Mouse (Mus musculus) small intestine, adult 2 months (tissue): Measurements from ENCODE around the gene Lyrm9. TPM values are rescaled to one million over a fixed set of nuclear protein-coding genes. Genes with fewer than 3 reads are reported as not detected.

Experiments
- H3K27ac ChIP-seq: fragments of 200-500 bp; 2 replicates; pipeline ENCODE4 v1.5.1; 2012; ENCODE audit warnings: low read depth, low read length, control low read depth, inconsistent platforms; ENCODE audit not compliant: insufficient read depth
- H3K27me3 ChIP-seq: fragments of 200-500 bp; 2 replicates; pipeline ENCODE4 v1.6.1; 2012; ENCODE audit warnings: mild to moderate bottlenecking, moderate library complexity, low read length, inconsistent platforms; ENCODE audit not compliant: control insufficient read depth, insufficient read depth
- H3K36me3 ChIP-seq: fragments of 200-500 bp; 2 replicates; pipeline ENCODE4 v1.6.1; 2012; ENCODE audit warnings: mild to moderate bottlenecking, low read length, control low read depth, inconsistent platforms; ENCODE audit not compliant: control insufficient read depth, insufficient read depth
- H3K4me1 ChIP-seq: fragments of 200-500 bp; 2 replicates; pipeline ENCODE4 v1.6.1; 2012; ENCODE audit warnings: low read length, inconsistent platforms, mixed read lengths; ENCODE audit not compliant: control insufficient read depth, insufficient read depth, insufficient read length
- H3K4me3 ChIP-seq: fragments of 200-500 bp; 2 replicates; pipeline ENCODE4 v1.5.1; 2012; ENCODE audit warnings: low read depth, mild to moderate bottlenecking, control low read depth, inconsistent platforms, low read length, moderate library complexity
- CTCF ChIP-seq: fragments of 200-500 bp; IDR thresholded peaks from 2 replicates; pipeline ENCODE4 v1.5.1; 2012; ENCODE audit warnings: low read depth, mild to moderate bottlenecking, control low read depth, inconsistent platforms, low read length, moderate library complexity, mixed read lengths; ENCODE audit not compliant: insufficient replicate concordance, insufficient read length; ENCODE audit errors: extremely low read depth
- POLR2A ChIP-seq: fragments of 200-500 bp; IDR thresholded peaks from 2 replicates; pipeline ENCODE4 v1.6.1; 2012; ENCODE audit warnings: low read depth, mild to moderate bottlenecking, control low read depth, inconsistent platforms, low read length, moderate library complexity
- WGBS: fragments of 180-500 bp; shearing (Covaris S2); methylation state at CpG from one replicate; pipeline ENCODE4 v1.1.7; 2018; 5-methylcytosine and 5-hydroxymethylcytosine counted together
- polyA plus RNA-seq: library from polyadenylated mRNA; depleted of rRNA; stranded (reverse); fragments of >200 nt; gene quantifications from 2 replicates; pipeline ENCODE4 v1.2.3, GENCODE M21; 2012

The Lyrm9 gene
- polyA plus RNA-seq, 1 experiment = 11.4 TPM

GRCm38 (mm10) chr11:78789370-78790060, 36.9 kb upstream of the Lyrm9 start:
- Histone ChIP-seq H3K4me1 (no peaks in the 10 kb centered on the region; the same call in 1 of the 2 replicates), H3K4me3 (no peak overlapping the region), H3K36me3 (no peaks in the 10 kb centered on the region), H3K27me3 (no peaks in the 10 kb centered on the region), H3K27ac (no peak overlapping the region)
- 90% methylated on average over 11 of the region's 11 CpGs for WGBS
- TF ChIP-seq POLR2A (no peak), CTCF (no peak)

GRCm38 (mm10) chr11:78791582-78791981, 34.8 kb upstream of the Lyrm9 start:
- Histone ChIP-seq H3K27ac (no peak overlapping the region), H3K27me3 (no peaks in the 10 kb centered on the region), H3K4me3 (no peak overlapping the region), H3K4me1 (no peaks in the 10 kb centered on the region; the same call in 1 of the 2 replicates), H3K36me3 (no peaks in the 10 kb centered on the region)
- TF ChIP-seq POLR2A (no peak), CTCF (no peak)
- 12% methylated on average over 4 of the region's 4 CpGs for WGBS

GRCm38 (mm10) chr11:78792055-78792454, 34.3 kb upstream of the Lyrm9 start:
- WGBS = 34% methylated on average over 5 of the region's 5 CpGs
- H3K4me1 ChIP-seq = no peaks in the 10 kb centered on the region; the same call in 1 of the 2 replicates
- peak overlapping the region; percentile 22; the same call in 1 of the 2 replicates for H3K4me3 ChIP-seq
- TF ChIP-seq CTCF = no peak
- no peak for TF ChIP-seq POLR2A
- no peaks in the 10 kb centered on the region for H3K27me3 ChIP-seq
- H3K27ac ChIP-seq = no peak overlapping the region
- no peaks in the 10 kb centered on the region for H3K36me3 ChIP-seq

GRCm38 (mm10) chr11:78792465-78792864, 33.9 kb upstream of the Lyrm9 start:
- TF ChIP-seq POLR2A = no peak
- no peak for TF ChIP-seq CTCF
- H3K36me3 ChIP-seq = no peaks in the 10 kb centered on the region
- 49% methylated on average over 11 of the region's 11 CpGs for WGBS
- H3K27ac ChIP-seq = no peak overlapping the region
- peak overlapping the region; percentile 22 for H3K4me3 ChIP-seq
- no peaks in the 10 kb centered on the region for H3K27me3 ChIP-seq
- H3K4me1 ChIP-seq = no peaks in the 10 kb centered on the region; the same call in 1 of the 2 replicates

GRCm38 (mm10) chr11:78793116-78793515, 33.3 kb upstream of the Lyrm9 start:
- Histone ChIP-seq H3K4me3 (no peak overlapping the region), H3K27me3 (no peaks in the 10 kb centered on the region), H3K36me3 (no peaks in the 10 kb centered on the region), H3K27ac (no peak overlapping the region), H3K4me1 (no peaks in the 10 kb centered on the region; the same call in 1 of the 2 replicates)
- TF ChIP-seq POLR2A (no peak), CTCF (no peak)
- 84% methylated on average over 11 of the region's 11 CpGs for WGBS

GRCm38 (mm10) chr11:78796072-78796729, 30.2 kb upstream of the Lyrm9 start:
- WGBS = 79% methylated on average over 10 of the region's 10 CpGs
- no peaks in the 10 kb centered on the region for H3K27me3 ChIP-seq
- TF ChIP-seq CTCF (no peak), POLR2A (no peak)
- H3K4me1 ChIP-seq = no peaks in the 10 kb centered on the region; the same call in 1 of the 2 replicates
- H3K4me3 ChIP-seq = no peak overlapping the region
- H3K27ac ChIP-seq = no peak overlapping the region
- no peaks in the 10 kb centered on the region for H3K36me3 ChIP-seq

GRCm38 (mm10) chr11:78801094-78801493, 25.3 kb upstream of the Lyrm9 start:
- Histone ChIP-seq H3K27me3 (no peaks in the 10 kb centered on the region), H3K27ac (no peak overlapping the region), H3K4me1 (peaks cover 7% of the 10 kb centered on the region), H3K4me3 (no peak overlapping the region), H3K36me3 (no peaks in the 10 kb centered on the region)
- WGBS = 91% methylated on average over 4 of the region's 4 CpGs
- TF ChIP-seq CTCF (no peak), POLR2A (no peak)
